Mouse (Mus musculus): ENCODE results near the gene Morn1. TPM values are rescaled to one million over a fixed set of nuclear protein-coding genes. Genes with fewer than 3 reads are reported as not detected.

The Morn1 gene
- polyA plus RNA-seq, 2 experiments, result 4.7 to 7.9 TPM

DNA sequence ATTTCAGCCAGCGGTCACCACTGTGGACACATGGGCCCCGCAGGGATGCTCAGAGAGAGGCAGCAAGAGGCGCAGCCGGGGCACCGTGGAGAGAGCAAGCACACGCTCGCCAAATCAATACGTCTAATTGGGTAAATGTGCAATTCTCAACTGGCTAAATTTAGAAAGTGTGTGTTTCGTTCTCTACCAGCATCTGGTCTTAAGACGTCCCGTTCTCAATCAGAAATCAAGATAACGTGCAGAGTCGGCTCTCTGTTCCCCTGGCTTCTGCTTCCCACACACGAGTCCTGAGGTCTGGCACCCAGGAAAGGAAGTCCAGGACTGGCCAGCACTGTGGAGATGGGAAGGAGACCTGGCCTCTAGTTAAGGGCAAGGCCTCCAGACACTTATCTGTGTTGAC lies 39.7 kb upstream of the Morn1 start:
- WGBS, result 80% methylated on average over 14 of the region's 14 CpGs
- Histone ChIP-seq H3K9me3 (ENCODE audit: control insufficient read depth, low read length) (no peaks in the 10 kb centered on the region), H3K9ac (ENCODE audit: low read depth, low read length, severe bottlenecking) (no peak overlapping the region), H3K27ac (replicated peaks; ENCODE audit: low read depth, low read length) (no peak overlapping the region), H3K27me3 (ENCODE audit: control insufficient read depth, insufficient read depth, low read length) (peaks cover 36% of the 10 kb centered on the region), H3K4me3 (replicated peaks; ENCODE audit: low read length) (no peak overlapping the region), H3K36me3 (ENCODE audit: control insufficient read depth, insufficient read depth, low read length) (no peaks in the 10 kb centered on the region), H3K4me2 (replicated peaks; ENCODE audit: low read depth, low read length, severe bottlenecking) (no peak overlapping the region), H3K4me1 (ENCODE audit: control insufficient read depth, insufficient read depth, low read length) (no peaks in the 10 kb centered on the region)
- ATAC-seq (ENCODE audit: low FRiP score, low read depth) (no peak), DNase-seq (ENCODE audit: low spot score) (no peak)
- TF ChIP-seq POLR2A (IDR thresholded peaks at IDR 0.05; ENCODE audit: borderline replicate concordance, extremely low read depth, insufficient read depth, insufficient read length), result no peak

DNA sequence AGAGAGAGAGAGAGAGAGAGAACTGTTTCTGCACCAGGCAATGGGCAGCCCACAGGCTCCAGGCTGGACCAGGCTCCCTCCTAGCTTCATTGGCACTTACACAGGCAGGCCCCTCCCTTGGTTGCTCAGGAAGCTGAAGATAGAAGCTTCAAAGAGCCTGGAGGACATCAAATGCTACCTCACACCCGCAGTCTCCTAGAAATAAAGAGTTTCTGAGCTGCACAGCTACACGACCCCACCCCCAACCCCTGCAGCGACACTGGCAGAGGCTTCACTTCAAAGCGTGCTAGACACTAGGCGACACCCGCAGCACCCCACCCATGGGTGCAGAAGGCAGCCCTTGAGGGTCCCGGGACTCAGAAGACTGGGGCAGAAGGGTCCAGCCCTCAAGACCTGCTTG lies 36.3 kb upstream of the Morn1 start:
- DNase-seq (ENCODE audit: low spot score) (no peak), ATAC-seq (ENCODE audit: low FRiP score, low read depth) (no peak)
- no peak for TF ChIP-seq POLR2A (IDR thresholded peaks at IDR 0.05; ENCODE audit: borderline replicate concordance, extremely low read depth, insufficient read depth, insufficient read length)
- H3K9me3 ChIP-seq (ENCODE audit: control insufficient read depth, low read length), result no peaks in the 10 kb centered on the region
- no peak overlapping the region for H3K27ac ChIP-seq (replicated peaks; ENCODE audit: low read depth, low read length)
- H3K4me2 ChIP-seq (replicated peaks; ENCODE audit: low read depth, low read length, severe bottlenecking), result no peak overlapping the region
- no peaks in the 10 kb centered on the region for H3K4me1 ChIP-seq (ENCODE audit: control insufficient read depth, insufficient read depth, low read length)
- 60% methylated on average over 7 of the region's 7 CpGs for WGBS
- no peak overlapping the region for H3K9ac ChIP-seq (ENCODE audit: low read depth, low read length, severe bottlenecking)
- H3K4me3 ChIP-seq (replicated peaks; ENCODE audit: low read length), result no peak overlapping the region
- 0 out of 2 replicates have a peak, but pooled peaks cover 2% of the 10 kb centered on the region for H3K27me3 ChIP-seq (ENCODE audit: control insufficient read depth, insufficient read depth, low read length)
- H3K36me3 ChIP-seq (ENCODE audit: control insufficient read depth, insufficient read depth, low read length), result no peaks in the 10 kb centered on the region

DNA sequence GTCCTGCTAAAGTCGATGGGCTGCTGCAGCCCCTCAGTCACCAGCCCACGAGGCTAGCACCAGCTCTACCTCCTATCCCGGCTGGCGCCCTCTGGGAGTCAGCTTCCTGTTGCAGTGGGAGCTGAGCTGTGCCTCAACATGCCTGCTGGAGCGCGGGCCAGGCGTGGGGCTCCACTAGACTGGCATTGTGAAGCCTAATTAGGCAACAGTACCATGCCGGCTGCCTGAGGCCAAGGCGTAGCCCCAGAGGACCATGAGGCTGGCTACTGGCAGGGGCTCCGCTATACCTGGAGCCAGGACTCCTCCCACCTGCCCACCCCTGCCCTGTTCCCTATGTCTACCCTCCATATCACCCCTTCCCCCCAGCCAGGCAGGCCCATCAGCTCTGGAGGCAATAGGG lies 29.7 kb upstream of the Morn1 start, which contains the start of gene Plch2:
TSS of gene Plch2 (minus strand) at position 61 of the 400 bp plus-strand sequence.
- 0 out of 2 replicates have a peak, but pooled peaks have one; percentile 16 for ATAC-seq (ENCODE audit: low FRiP score, low read depth)
- Histone ChIP-seq H3K4me2 (replicated peaks; ENCODE audit: low read depth, low read length, severe bottlenecking) (0 out of 2 replicates have a peak within 1 kb of the TSS, but pooled peaks have one; percentile 15), H3K9ac (ENCODE audit: low read depth, low read length, severe bottlenecking) (no peak within 1 kb of the TSS), H3K36me3 (ENCODE audit: control insufficient read depth, insufficient read depth, low read length) (no peaks in the 10 kb centered on the region), H3K4me1 (ENCODE audit: control insufficient read depth, insufficient read depth, low read length) (peaks cover 11% of the 10 kb centered on the region), H3K27me3 (ENCODE audit: control insufficient read depth, insufficient read depth, low read length) (no peaks in the 10 kb centered on the region), H3K4me3 (replicated peaks; ENCODE audit: low read length) (no peak within 1 kb of the TSS), H3K27ac (replicated peaks; ENCODE audit: low read depth, low read length) (no peak within 1 kb of the TSS; the same call in 1 of the 2 replicates), H3K9me3 (ENCODE audit: control insufficient read depth, low read length) (no peaks in the 10 kb centered on the region)
- WGBS, result 54% methylated on average over 10 of the region's 10 CpGs
- TF ChIP-seq POLR2A (IDR thresholded peaks at IDR 0.05; ENCODE audit: borderline replicate concordance, extremely low read depth, insufficient read depth, insufficient read length), result no peak
- no peak for DNase-seq (ENCODE audit: low spot score)

DNA sequence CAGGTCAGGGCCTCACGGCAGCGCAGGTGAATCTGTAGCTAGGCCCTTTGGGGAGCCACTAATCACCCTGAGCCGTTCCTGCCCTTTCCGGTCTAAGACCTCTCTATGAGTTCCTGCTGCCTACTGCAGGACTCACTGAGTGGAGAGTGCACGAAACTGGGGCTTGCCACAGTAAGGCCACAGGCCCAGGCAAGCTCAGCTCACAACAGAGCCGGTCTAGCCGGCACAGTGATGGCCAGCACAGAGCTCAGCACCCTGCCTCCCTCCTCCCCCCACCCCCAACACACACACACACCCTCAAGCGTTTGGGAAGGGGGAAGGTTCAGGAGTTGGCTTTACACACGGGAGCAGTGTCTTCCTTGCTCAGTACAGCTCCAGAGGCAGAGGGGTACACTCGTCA lies 28.1 kb upstream of the Morn1 start:
- Histone ChIP-seq H3K27ac (replicated peaks; ENCODE audit: low read depth, low read length) (no peak overlapping the region), H3K4me2 (replicated peaks; ENCODE audit: low read depth, low read length, severe bottlenecking) (no peak overlapping the region), H3K9ac (ENCODE audit: low read depth, low read length, severe bottlenecking) (no peak overlapping the region), H3K4me3 (replicated peaks; ENCODE audit: low read length) (no peak overlapping the region), H3K4me1 (ENCODE audit: control insufficient read depth, insufficient read depth, low read length) (peaks cover 11% of the 10 kb centered on the region), H3K27me3 (ENCODE audit: control insufficient read depth, insufficient read depth, low read length) (no peaks in the 10 kb centered on the region), H3K36me3 (ENCODE audit: control insufficient read depth, insufficient read depth, low read length) (no peaks in the 10 kb centered on the region), H3K9me3 (ENCODE audit: control insufficient read depth, low read length) (no peaks in the 10 kb centered on the region)
- no peak for DNase-seq (ENCODE audit: low spot score)
- no peak for ATAC-seq (ENCODE audit: low FRiP score, low read depth)
- no peak for TF ChIP-seq POLR2A (IDR thresholded peaks at IDR 0.05; ENCODE audit: borderline replicate concordance, extremely low read depth, insufficient read depth, insufficient read length)
- 34% methylated on average over 10 of the region's 10 CpGs for WGBS

DNA sequence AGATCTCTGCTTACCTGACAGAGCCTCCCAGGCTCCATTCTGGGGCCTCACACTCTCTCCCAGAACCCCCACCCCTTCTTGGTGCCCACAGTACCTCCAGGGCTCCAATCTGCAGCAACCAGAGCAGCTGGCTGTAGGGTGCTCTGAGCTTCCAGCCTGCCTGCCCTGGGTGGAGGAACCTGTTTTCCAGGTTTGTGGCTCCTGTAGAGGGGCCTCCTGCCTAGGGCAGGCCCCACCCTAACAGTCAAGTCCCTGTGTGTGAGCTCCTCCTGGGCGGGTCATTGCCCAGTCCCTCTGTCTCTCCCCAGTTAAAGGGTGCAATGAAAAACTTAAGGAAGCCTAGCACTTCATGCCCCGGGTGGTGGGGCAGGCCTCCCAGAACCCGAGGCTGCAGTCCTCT lies 22.5 kb upstream of the Morn1 start:
- Histone ChIP-seq H3K4me1 (ENCODE audit: control insufficient read depth, insufficient read depth, low read length) (peaks cover 12% of the 10 kb centered on the region), H3K9ac (ENCODE audit: low read depth, low read length, severe bottlenecking) (no peak overlapping the region), H3K27me3 (ENCODE audit: control insufficient read depth, insufficient read depth, low read length) (no peaks in the 10 kb centered on the region), H3K27ac (replicated peaks; ENCODE audit: low read depth, low read length) (0 out of 2 replicates have a peak overlapping the region, but pooled peaks have one; percentile 26), H3K36me3 (ENCODE audit: control insufficient read depth, insufficient read depth, low read length) (peaks cover 8% of the 10 kb centered on the region), H3K9me3 (ENCODE audit: control insufficient read depth, low read length) (no peaks in the 10 kb centered on the region), H3K4me3 (replicated peaks; ENCODE audit: low read length) (no peak overlapping the region), H3K4me2 (replicated peaks; ENCODE audit: low read depth, low read length, severe bottlenecking) (no peak overlapping the region)
- DNase-seq (ENCODE audit: low spot score) (no peak), ATAC-seq (ENCODE audit: low FRiP score, low read depth) (no peak)
- no peak for TF ChIP-seq POLR2A (IDR thresholded peaks at IDR 0.05; ENCODE audit: borderline replicate concordance, extremely low read depth, insufficient read depth, insufficient read length)
- WGBS, result 24% methylated on average over 3 of the region's 3 CpGs
